Mouse (Mus musculus) layer of hippocampus, adult 8-10 months (tissue): ENCODE data around the gene Ntrk3. TPM values are rescaled to one million over a fixed set of nuclear protein-coding genes. Genes with fewer than 3 reads are reported as not detected.

Source experiments
- DNase-seq, 2 experiments: peaks; one replicate each; pipeline ENCODE4 v3.0.0; 2022; ENCODE audit warnings: low spot score in 2 of 2
- total RNA-seq, 4 experiments: library from RNA; stranded (reverse); gene quantifications; 2 replicates each; pipeline ENCODE4 v1.2.4; 2022

Gene Ntrk3
- 100 to 1,000 TPM; 175 to 215 (median 192) TPM for total RNA-seq

DNA sequence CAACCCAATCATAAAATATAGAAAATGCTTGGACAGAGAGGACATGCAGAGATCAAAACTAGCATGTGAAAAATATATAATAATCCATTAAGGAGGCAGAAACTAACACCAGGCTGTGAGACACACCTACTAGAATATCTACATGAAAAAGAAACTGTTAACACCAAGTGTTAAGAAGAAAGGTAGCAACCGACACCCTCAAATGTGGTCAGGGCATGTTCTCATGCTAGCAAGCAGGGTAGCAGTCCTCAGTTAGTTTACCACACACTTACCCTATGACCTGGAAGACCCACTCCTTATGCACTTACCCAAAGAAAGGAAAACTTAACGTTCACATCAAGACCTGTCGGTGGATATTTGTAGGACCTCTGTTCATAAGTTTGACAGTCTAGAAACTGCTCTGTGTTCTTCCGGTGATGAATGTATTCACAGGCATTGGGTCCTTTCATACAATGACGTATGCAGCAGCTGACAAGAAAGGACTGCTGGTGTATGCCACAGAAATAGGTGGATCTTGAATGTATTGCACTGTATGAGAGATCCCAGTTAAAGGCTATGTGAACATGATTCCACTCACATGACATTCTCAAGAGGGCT is at the start of gene Ntrk3:
Ntrk3 (minus strand) TSS at position 399 of the 597 bp plus-strand sequence.
- DNase-seq: no peak

DNA sequence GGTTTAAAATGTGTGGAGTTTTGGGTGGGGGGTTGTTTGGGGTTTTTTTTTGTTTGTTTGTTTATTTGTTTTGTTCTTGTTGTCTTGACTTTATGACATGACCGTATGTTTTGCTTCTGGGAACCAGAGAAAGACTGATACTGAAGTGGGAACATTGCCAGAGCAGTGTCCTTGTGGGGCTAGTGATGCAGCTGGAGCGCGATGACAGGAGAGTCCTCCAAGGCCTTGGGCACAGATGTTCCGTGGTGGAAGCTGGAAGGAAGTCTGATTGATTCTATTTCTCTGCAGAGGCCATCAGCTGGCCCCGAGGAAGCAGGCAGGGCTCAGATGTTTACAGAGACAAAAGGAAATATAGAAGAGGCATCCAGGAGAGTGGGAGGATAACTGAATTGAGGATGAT is 48.1 kb upstream of the Ntrk3 start:
- no peak for DNase-seq

DNA sequence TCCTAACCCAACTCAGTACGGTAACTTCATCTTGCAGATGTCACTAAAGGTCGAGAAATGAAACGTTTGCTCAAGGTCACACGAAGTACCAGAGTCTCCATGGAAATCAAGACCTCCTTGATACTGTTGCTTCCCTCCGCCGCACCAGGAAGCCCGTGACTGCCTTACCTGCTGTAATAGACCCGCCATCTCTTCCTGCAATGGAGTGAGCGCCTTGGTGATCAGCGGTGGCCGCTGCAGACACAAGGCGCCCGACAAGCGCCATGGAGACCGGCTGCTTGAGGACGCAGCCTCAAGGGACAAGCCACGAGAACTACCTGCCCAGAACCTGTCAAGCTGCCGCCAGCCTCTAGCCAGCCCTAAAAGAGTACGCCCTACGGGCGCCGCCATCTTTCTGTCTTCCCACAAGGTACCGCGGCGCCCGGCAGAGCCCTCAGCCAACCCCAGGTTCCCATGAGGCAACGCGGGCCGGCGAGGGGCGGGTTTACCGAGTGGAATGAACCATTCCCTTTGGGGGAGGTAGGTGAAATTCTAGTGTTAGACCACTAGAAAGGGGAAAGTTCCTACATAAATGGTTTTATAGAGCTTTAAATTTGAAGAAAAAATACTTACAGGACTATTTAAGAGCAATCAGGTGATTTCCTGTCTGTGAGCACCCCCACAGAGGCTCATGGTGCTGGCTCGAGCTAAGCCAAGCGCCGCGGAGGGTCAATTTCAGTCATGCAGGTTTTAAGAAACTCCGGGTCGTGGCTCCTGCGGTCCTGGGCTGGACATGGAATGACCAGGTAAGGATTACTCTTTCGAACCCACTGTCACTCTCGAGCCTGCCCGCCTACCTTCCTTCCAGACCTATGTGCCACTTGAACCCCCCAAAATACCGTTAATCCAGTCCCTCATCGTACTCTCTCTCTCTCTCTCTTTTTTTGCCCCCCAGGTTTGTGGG is 45.1 kb upstream of the Ntrk3 start, which contains the start of the genes Mrps11 and Mrpl46:
Mrps11 (plus strand) TSS at position 481 of the 943 bp plus-strand sequence.
Mrpl46 (minus strand) TSS at position 893 of the 943 bp plus-strand sequence.
- DNase-seq: peak; percentile 78 to 79

DNA sequence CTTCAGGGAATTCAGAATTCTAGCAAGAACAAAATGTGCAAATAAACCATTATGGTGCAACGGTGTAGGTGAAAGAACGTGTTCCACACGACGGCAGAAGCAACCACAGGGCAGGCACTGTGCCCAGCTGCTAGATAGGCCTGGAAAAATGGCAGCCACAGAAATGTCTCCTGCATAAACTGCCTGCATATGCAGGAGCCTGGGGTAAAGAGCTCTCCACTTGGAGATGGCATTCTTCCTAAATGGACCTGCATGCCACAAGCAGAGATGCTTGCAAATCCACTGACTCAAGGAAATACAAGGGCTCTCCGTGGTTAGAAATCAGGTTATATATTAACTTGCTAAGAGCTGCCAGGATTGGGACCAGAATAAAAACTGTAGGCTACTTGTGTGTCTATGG is 40.9 kb upstream of the Ntrk3 start:
- DNase-seq: no peak

DNA sequence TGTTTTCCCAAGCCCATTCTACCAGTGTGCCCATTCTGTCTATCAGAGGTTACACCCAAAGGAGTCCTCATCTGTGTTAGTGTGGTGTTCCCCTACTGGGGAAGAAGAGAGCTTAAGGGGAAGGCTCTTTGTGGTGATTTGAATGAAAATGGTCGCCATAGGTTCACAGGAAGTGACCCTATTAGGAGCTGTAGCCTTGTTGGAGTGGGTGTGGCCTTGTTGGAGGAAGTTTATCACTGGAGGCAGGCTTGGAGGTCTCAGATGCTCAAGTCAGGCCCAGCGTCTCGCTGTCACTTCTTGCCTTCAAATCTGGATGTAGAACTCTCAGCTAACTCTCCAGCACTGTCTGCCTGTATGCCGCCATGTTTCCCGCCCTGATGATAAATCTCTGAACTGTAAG is 33.1 kb upstream of the Ntrk3 start:
- no peak for DNase-seq

DNA sequence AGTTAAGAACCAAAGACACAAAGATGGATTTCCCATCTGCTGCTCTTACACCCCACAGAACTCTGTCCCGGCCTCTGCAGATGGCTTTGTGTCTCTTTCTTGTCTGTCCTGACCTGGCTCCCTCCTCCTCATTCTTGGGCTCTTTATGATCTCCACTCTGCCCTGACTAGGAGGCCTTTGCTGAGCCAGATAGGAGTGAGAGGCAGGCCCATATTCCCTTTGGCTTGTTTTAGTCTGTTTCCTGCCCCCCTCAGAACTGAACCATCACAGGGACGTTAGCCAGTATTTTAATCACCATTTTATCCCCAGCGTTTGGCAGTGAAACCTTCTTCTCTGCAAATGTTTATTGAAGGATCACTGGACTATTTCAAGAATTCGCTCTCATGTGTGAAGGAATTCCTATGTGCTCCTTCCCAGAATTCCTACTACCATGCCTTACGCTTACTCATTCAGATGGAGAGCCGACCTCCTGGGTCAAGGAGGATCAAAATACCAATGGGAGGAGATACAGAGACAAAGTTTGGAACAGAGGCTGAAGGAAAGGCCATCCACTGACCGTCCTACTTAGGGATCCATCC is 31.4 kb upstream of the Ntrk3 start:
- no peak for DNase-seq

DNA sequence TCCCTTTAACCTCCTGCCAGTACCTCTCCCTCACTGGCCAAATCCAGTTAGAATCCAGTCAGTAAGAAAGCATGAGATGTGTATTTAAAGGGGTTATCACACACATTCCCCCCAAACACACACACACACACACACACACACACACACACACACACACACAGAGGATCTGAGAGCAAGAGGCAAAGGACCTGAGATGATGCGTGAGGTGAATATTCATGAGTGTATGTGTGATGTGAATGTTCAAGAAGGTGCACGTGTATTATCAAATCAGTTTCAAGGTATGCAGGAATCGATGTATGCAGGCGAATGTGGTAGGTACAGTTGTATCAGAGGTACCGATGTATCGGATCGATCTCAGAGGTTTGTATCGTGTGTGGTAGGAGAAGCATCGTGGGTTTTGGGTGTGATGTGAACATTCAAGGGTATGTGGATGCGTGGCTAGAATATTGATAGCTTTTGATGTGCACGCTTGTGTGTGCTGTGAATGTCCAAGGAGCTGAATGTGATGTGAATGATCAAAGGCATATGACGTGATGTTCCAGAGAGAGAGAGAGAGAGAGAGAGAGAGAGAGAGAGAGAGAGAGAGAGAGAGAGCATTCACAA is 30.2 kb upstream of the Ntrk3 start:
- DNase-seq: no peak

DNA sequence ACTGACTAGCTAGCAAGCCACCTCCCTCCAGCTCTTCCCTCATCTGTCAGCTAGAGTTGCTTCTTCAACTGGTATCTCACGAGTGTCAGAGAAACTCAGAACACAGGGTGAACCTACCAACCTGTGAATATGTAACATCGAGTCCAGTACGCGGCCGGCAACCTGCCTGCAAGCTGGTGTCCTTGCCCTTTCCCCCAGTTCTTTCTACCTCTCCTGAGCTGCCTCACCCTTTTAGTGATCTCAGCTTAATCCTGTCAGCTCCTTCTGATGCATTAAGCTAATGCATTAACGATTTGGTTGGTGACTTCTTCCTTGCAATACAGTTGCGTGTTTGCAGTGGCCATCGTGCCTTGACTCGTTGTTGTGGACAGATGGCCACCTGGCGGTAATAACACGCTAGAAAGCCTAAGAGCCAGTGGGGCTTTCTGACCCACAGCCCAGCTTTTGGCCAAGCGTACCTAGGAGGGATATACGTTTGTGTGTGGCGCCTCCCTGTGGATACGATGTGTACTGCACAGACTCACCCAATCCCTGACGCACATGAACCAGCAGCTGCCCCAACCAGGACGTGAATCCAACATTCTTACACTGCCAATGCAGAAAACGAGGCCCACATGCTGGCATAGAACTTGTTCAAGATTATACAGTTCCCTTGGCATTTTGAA is 28.3 kb upstream of the Ntrk3 start:
- DNase-seq: peak; percentile 82 to 95

DNA sequence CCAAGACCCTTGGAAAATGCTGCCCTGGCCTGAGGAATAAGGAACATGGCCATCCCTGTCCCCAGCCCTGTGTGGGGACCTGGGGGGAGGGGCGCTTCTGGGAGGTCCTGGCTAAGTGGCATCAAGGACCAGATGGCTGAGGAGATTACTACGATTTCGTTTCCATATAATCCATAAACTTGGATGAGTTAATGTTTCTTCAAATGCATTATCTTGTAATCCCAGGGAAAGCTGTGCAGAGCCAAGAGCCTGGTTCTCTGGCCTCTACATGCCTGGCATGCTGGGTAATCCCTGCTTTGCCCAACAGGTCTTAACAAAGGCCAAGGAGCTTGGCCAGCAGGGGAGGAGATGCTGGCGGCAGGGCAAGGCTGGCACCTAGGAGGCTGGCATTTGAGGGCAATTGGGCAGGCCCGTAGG is 27.4 kb upstream of the Ntrk3 start:
- no peak for DNase-seq

DNA sequence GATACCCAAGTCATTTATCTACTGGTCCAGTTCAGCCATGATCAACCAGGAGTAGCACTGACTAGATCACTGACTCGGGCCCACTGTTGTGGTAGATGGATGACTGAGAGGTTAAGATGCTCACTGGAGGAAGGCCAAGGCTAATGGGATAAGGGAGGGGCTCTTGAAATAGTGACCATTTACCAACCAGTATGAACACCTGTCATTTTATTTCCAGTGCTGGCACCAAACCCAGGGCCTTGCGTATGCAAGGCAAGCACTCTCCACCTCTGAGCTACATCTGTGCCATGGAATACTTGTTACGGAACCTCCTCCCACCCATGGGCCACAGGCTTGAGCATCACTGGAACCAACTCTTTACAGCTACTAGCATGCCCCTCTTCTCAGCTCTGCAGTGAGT is 26.0 kb upstream of the Ntrk3 start:
- no peak for DNase-seq

DNA sequence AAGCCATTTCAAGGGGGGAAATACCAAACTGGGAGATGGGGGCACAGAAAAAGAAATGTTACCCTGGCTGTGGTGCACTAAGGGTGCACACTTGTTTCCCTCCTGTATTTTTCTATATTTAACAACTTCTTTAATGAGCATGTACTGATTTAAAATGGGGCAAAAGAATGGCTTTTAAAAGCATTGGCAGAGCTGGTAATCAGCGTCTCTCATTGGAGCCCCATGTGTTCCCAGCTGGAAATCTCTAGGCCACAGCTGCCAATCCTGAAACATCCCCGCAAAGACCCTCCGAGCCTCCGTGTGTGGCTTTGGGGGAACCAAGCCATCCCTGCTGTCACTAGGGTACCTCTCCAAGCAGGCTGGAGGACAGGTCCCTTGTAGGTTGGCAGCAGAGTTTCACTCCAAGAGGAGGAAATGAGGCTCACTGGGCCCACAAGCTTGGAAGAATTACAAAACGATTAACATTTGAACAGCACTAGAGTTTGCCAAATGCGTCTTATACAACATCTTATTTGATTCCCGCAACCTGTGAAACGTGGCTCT is 16.7 kb upstream of the Ntrk3 start:
- peak in 1 of 2 experiments; percentile 15 for DNase-seq

DNA sequence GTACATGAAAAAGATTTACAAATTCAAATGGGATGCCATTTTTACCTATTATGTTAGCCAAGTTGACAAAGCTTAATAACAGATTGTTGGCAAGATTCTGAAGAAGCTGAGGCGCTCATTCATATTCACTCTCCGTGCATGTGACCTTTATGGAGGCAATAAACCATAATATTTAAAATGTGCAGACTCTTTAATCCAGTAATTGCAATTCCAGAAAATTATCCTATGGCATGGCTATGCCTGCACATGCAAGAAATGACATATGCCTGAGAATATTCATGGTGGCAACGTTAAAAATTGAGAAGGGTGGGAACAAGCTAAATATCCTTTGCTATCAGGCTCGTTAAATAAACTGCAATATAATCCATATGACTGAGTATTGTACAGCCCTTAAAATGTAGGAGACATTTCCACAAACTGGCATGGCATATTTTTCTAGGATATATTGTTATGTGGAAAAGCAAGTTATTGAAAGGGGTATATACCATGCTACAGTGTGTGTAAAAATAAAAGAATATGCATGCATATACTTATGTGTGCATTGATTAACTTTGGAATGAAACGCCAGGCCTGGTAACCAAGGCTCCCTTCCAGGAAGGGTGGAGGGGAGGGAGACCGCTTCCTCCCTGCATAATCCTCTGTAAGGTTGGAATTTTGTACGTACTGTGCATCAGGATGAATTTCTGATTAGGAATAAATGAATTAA is 16.1 kb upstream of the Ntrk3 start:
- no peak for DNase-seq

DNA sequence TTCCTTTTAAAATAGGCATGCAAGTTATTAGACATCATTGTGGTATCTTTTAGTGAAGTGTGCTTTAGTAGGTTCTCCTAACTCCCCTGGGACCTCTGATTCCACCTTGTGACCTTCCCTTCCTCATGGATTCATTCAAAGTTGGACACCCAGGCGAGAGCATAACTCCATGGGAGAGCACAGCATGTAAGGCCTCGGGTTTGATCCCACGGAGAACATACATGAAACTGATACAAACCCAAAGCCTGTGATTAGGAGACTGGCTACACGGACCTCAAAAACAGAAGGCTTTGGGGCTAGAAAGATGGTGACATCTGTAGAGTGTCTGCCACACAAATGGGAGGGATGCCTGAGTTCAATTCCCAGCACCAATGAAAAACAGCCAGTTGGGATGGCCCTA is 15.1 kb upstream of the Ntrk3 start:
- no peak for DNase-seq

DNA sequence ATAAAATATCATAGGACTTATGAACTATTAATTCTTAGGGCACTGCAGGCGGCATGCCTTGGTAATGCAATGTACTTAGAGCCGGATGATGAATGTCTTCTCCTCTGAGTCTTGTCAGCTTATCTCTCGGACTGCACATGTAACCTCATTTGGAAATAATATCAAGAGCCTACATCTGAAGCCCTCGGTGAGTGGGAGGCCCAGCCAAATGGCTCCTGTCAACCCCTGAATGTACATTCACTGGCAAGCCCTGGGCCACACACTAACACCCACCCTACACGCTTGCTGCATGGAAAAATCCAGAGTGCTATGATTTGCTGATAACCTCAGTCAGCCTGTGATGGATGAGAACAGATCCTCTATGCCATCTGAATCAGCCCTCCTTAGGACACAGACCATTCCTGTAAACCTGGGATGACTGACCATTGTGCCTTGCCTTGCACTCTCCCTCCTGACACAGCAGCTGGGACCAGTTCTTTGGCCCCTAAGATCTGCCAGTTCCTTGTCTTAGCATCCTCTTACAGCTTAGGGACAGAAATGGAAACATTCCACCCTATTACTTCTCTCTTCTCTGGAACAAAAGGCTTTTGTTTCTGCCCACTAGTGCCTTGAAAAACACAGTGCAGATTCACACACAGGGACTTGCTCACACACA is 6.0 kb upstream of the Ntrk3 start:
- DNase-seq: no peak

DNA sequence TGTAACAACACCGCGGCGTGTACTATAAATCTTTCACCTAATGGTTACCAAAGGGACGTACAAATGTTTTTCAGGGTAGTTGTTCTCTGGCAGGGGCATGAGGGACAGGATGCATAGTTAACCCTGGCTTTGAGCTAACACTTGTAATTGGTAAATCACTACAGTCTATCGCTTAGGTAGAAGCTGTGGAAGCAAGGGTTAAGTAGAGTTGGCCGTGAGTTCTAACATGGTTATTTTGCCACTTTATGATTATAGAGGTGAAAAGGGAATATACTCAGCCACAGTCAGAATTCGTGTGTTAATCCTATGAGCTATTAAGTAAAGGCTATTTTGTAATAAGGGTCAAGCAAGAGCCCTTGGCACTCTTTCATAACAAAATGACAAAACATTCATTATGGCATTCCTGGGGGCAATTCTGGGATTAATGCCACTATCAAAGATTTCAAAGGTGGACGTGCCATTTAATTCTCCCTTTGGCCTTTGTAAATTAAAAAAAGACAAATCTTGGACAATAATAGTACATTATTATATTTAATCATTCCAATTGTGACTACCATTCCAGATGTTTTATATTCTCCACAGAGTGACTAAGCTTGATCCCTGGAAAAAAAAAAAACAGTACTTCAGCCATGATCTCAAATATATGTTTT is 1.7 kb upstream of the Ntrk3 start:
- no peak for DNase-seq

DNA sequence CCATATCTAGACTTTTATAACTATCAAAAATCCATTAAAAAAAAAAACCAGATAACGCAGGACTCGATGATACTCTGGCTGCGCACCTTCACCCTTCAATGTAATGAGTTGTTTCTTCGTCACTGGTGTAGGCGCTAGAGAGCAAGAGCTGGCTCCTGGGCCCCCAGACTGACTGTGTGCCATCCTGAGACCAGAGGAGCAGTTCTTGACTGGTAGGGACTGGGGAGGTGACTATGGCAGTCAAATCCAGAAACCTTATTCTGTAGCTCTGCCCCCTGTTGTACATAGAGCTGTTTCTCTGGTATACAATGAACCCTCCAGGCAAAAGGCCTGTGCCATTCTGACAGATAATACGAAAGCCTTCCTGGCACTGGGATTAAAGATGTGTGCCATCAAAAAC is 616 bp downstream of the Ntrk3 start:
- no peak for DNase-seq

DNA sequence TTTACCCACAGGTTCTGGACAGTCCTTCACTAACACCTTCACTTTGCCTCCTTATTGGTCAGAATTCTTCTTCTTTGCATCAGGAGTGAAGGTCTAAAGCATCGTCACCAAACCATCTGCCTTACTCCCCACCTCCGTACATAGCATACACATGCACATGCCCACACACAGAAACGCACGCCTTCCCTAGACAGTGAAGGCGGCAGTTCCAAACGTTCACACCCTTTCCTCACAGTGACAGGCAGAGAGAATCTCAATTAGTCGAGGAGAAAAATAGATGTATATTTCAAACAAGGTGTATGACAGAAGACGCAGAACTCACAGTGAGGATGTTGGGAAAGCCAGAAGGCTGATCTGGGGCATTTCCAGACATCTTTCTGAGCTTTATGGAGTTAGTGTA is 6.4 kb downstream of the Ntrk3 start:
- peak; percentile 15 to 25 for DNase-seq

DNA sequence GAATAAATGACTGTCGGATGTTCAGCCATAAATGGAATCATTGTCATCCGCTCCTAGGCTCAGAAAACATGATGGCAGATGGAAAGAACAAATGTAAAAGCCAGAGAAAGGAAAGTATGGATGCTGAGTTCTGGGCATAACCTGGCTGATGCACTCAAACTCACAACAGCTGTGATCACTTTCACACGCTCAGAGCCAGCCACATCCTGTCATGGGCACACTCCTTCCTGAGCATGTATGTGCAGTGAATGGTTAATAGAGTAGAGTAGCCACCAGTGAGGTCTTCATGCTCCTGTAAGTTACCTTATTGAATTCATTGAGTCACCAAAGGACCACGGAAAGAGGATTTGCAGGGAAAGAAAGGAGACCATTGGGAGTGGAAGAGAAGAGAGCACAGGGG is 13.2 kb downstream of the Ntrk3 start:
- no peak for DNase-seq

DNA sequence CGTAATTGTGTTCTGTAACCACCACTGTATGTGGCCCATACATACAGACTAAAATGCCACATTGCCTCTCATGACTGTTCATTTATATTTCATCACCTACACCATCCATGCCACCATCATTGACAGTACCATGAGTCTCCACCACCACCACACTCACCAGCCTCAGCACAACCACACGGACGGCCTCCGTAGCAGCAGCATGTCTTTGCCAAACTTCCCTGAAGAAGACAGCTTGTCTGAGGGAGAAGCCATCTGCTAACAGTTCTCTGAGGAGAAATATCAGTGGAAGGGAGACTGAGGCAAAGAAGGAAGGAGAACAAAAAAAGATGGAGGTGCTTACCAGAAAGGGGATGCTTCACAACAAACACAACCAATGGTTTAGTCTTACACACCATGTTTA is 15.8 kb downstream of the Ntrk3 start:
- DNase-seq: peak; percentile 32 to 35
